16 mouse cellular contexts compared by ENCODE assay signal in genomic region chr10:120610076-120610475, GRCm38 (mm10).
A peak's percentile ranks its signal among the peaks of the same experiment; 100 is the strongest.
DNase-seq lines count a peak whose midpoint lies in the region; TF ChIP-seq lines count a peak whose summit lies in the region.
"Had no signal": no experiment of that assay in that cellular context is flagged by ENCODE, and none has a peak within 500 bp of the region (broad histone marks: within the 10 kb centered on the region; RNA-seq: fewer than 3 reads in every experiment).

No protein-coding gene starts in this region.

- H3K36me3 ChIP-seq in ES-Bruce4 (ENCODE audit: control insufficient read depth, insufficient read depth, low read length, poor library complexity, severe bottlenecking) (no peaks in the 10 kb centered on the region), myocyte (ENCODE audit: control insufficient read depth, insufficient read depth) (no peaks in the 10 kb centered on the region)
- H3K36me3 ChIP-seq: embryonic facial prominence, embryonic 12.5 days; forebrain, embryonic 10.5 days; intestine, embryonic 15.5 days; midbrain, embryonic 10.5 days; stomach, embryonic 15.5 days had no signal

- no peaks in the 10 kb centered on the region for H3K4me1 ChIP-seq in ES-Bruce4 (ENCODE audit: control insufficient read depth, insufficient read depth, low read length)
- H3K4me1 ChIP-seq: embryonic facial prominence, embryonic 12.5 days; forebrain, embryonic 10.5 days; intestine, embryonic 15.5 days; midbrain, embryonic 10.5 days; stomach, embryonic 15.5 days had no signal

- peak overlapping the region; percentile 0 for H3K4me2 ChIP-seq in myocyte (ENCODE audit: low read depth)
- H3K4me2 ChIP-seq: embryonic facial prominence, embryonic 12.5 days; intestine, embryonic 15.5 days; stomach, embryonic 15.5 days had no signal

- H3K9me3 ChIP-seq in ES-Bruce4 (replicated peaks; ENCODE audit: control insufficient read depth, insufficient read depth, low read length, poor library complexity, severe bottlenecking): no peaks in the 10 kb centered on the region
- H3K9me3 ChIP-seq: embryonic facial prominence, embryonic 12.5 days; forebrain, embryonic 10.5 days; intestine, embryonic 15.5 days; midbrain, embryonic 10.5 days; stomach, embryonic 15.5 days had no signal

- no peak for TF ChIP-seq CTCF in ES-Bruce4 (IDR thresholded peaks at IDR 0.05; ENCODE audit: low read depth, low read length)

- H3K4me3 ChIP-seq in ES-Bruce4 (ENCODE audit: low read depth, low read length) (0 out of 2 replicates have a peak overlapping the region, but pooled peaks have one; percentile 0), myocyte (no peak overlapping the region)
- H3K4me3 ChIP-seq: embryonic facial prominence, embryonic 12.5 days; forebrain, embryonic 10.5 days; heart, adult 2 months; intestine, embryonic 15.5 days; midbrain, embryonic 10.5 days; stomach, embryonic 15.5 days had no signal

- H3K9ac ChIP-seq in ES-Bruce4 (ENCODE audit: low read depth, poor library complexity, severe bottlenecking): no peak overlapping the region
- H3K9ac ChIP-seq: embryonic facial prominence, embryonic 12.5 days; intestine, embryonic 15.5 days; liver, embryonic 14.5 days; stomach, embryonic 15.5 days had no signal

- no peak overlapping the region for H3ac ChIP-seq in myocyte (ENCODE audit: control insufficient read depth, insufficient read length)

- TF ChIP-seq EP300 in ES-Bruce4 (IDR thresholded peaks at IDR 0.05; ENCODE audit: insufficient read depth, low read depth, low read length): 0 out of 2 replicates have a peak, but pooled peaks have one; percentile 34

- no peaks in the 10 kb centered on the region for H3K27me3 ChIP-seq in ES-Bruce4 (ENCODE audit: control insufficient read depth, insufficient read depth, low read length, poor library complexity, severe bottlenecking)
- H3K27me3 ChIP-seq in myocyte (ENCODE audit: control insufficient read depth, insufficient read depth, insufficient read length): no peaks in the 10 kb centered on the region
- H3K27me3 ChIP-seq: embryonic facial prominence, embryonic 12.5 days; intestine, embryonic 15.5 days; stomach, embryonic 15.5 days had no signal

- H3K79me2 ChIP-seq in myocyte (ENCODE audit: control insufficient read depth, insufficient read depth): no peaks in the 10 kb centered on the region

- H3K27ac ChIP-seq in ES-Bruce4 (ENCODE audit: insufficient read depth, low read length): no peak overlapping the region
- H3K27ac ChIP-seq: embryonic facial prominence, embryonic 12.5 days; forebrain, embryonic 10.5 days; heart, adult 2 months; intestine, embryonic 15.5 days; liver, embryonic 14.5 days; midbrain, embryonic 10.5 days; stomach, embryonic 15.5 days had no signal

- peak; percentile 44 for DNase-seq in heart, postnatal 4 days
- no peak for DNase-seq in heart, adult 18-20 months
- DNase-seq in ZHBTc4 (ENCODE audit: low read depth, low spot score): peak; percentile 80
- no peak for DNase-seq in thymus, postnatal 25 days
- DNase-seq in urinary bladder, postnatal 4 days (ENCODE audit: low spot score in 2 of 2): no peak
- DNase-seq: adrenal gland, postnatal 14 days; cerebellum, postnatal 25 days; heart, adult 2 months had no signal

- TF ChIP-seq POLR2A in ES-Bruce4 (IDR thresholded peaks at IDR 0.05; ENCODE audit: insufficient read depth, low read length) (no peak), myocyte (IDR thresholded peaks at IDR 0.05; ENCODE audit: insufficient read length, low read depth) (no peak)

TF ChIP-seq in myocyte, 11 proteins besides CTCF, POLR2A, EP300 and RAD21:
- no peak for TF ChIP-seq TCF3 (IDR thresholded peaks at IDR 0.05; ENCODE audit: insufficient read length, low read depth)
- TF ChIP-seq E2F4 (IDR thresholded peaks at IDR 0.05; ENCODE audit: insufficient read depth): no peak
- no peak for TF ChIP-seq MAX (IDR thresholded peaks at IDR 0.05; ENCODE audit: low read depth)
TF ChIP-seq in myocyte: peak in this region for 0.

Comparison
In these comparisons a context has a peak if more than half of its experiments do, and no peak if none do; other contexts are left out.
1. DNase-seq: peak in heart, postnatal 4 days (single experiment) and ZHBTc4 (single experiment); none in heart, adult 18-20 months (0 of 2), thymus, postnatal 25 days (single experiment) and urinary bladder, postnatal 4 days (0 of 2).